Mouse (Mus musculus) lung, adult 18-20 months (tissue): ENCODE results near the gene Lrriq1.

Experiments used
- DNase-seq, 2 experiments: peaks; one replicate each; pipeline ENCODE4 v3.0.0; 2022; ENCODE audit warnings: mixed read lengths in 2 of 2

Lrriq1 gene

GRCm38 (mm10) chr10:103028253-103029131, 207.6 kb downstream of the Lrriq1 start:
- DNase-seq = no peak

- DNase-seq = no peak
These were observed 208.2 kb downstream of the Lrriq1 start for GRCm38 (mm10) chr10:103027931-103028252.

GRCm38 (mm10) chr10:103027226-103027930, 208.7 kb downstream of the Lrriq1 start:
- no peak for DNase-seq

GRCm38 (mm10) chr10:103026636-103027225, 209.4 kb downstream of the Lrriq1 start:
- DNase-seq = no peak

- DNase-seq = no peak
These were observed 233.6 kb downstream of the Lrriq1 start for GRCm38 (mm10) chr10:103002556-103002955.

GRCm38 (mm10) chr10:103000902-103001301, 235.2 kb downstream of the Lrriq1 start:
- DNase-seq = no peak

GRCm38 (mm10) chr10:102999584-102999983, 236.5 kb downstream of the Lrriq1 start:
- no peak for DNase-seq
